Mouse (Mus musculus) small intestine, adult 2 months (tissue): ENCODE measurements around the gene Dock4.

Experiments
- CTCF ChIP-seq: fragments of 200-500 bp; IDR thresholded peaks from 2 replicates; pipeline ENCODE4 v1.5.1; 2012; ENCODE audit warnings: low read depth, mild to moderate bottlenecking, control low read depth, inconsistent platforms, low read length, moderate library complexity, mixed read lengths; ENCODE audit not compliant: insufficient replicate concordance, insufficient read length; ENCODE audit errors: extremely low read depth
- POLR2A ChIP-seq: fragments of 200-500 bp; IDR thresholded peaks from 2 replicates; pipeline ENCODE4 v1.6.1; 2012; ENCODE audit warnings: low read depth, mild to moderate bottlenecking, control low read depth, inconsistent platforms, low read length, moderate library complexity

GRCm38 (mm10) chr12:40829269-40829668, 383.5 kb downstream of the Dock4 start:
- no peak for TF ChIP-seq CTCF
- no peak for TF ChIP-seq POLR2A
